ENCODE assay signal across 21 mouse cellular contexts in the genomic region with DNA sequence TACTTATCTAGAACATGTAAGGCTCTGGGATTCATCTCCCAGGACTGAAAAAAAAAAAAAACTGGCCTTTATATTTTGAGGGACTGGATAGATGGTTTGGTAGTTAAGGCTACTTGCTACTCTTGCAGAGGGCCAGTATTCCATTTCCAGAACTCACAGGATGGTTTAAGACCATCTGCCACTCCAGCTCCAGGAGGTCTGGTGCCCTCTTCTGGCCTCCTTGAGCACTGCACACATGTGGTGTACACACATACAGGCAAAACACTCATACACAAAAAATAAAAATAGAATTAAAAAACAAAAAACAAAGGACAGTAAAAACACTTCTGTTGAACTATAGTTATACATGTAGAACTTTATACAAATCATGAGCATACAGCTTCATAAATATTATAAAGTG. TPM values are rescaled to one million over a fixed set of nuclear protein-coding genes. Genes with fewer than 3 reads are reported as not detected.
A peak's percentile ranks its signal among the peaks of the same experiment; 100 is the strongest.
DNase-seq lines count a peak whose midpoint lies in the region; ATAC-seq and TF ChIP-seq lines count a peak whose summit lies in the region.
"Had no signal": no experiment of that assay in that cellular context is flagged by ENCODE, and none has a peak within 500 bp of the region (broad histone marks: within the 10 kb centered on the region; RNA-seq: fewer than 3 reads in every experiment).

No protein-coding gene starts in this region.

- H3K79me2 ChIP-seq in liver, adult 2 months (ENCODE audit: control insufficient read depth, insufficient read depth, low read length) = peaks cover 8% of the 10 kb centered on the region; the same call in 1 of the 2 replicates

- DNase-seq in cerebellum, postnatal 10 days = peak; percentile 52 to 57
- no peak for DNase-seq in cerebellum, adult 18-20 months
- DNase-seq in liver, adult 2 months (ENCODE audit: extremely low read depth, low read depth, low spot score) = no peak
- DNase-seq in liver = no peak
- DNase-seq in 3T3-L1 (ENCODE audit: low read depth, low spot score) = peak; percentile 18
- DNase-seq in R1 (ENCODE audit: low read depth, low spot score) = peak; percentile 82
- no peak for DNase-seq in adrenal gland, postnatal 36 days
- DNase-seq: adrenal gland, adult 8-10 months; cerebellum, postnatal 36 days; heart, adult 11 months; heart, postnatal 10 days; left cerebral cortex, postnatal 4 days; lung, adult 18-20 months; right cerebral cortex, postnatal 14 days; thymus, adult 2 months had no signal

- peaks cover 7% of the 10 kb centered on the region for H3K4me1 ChIP-seq in liver, adult 2 months (ENCODE audit: control insufficient read depth, insufficient read depth, low read length)

- H3K36me3 ChIP-seq in liver, adult 2 months (ENCODE audit: control insufficient read depth, insufficient read depth, low read length) = no peaks in the 10 kb centered on the region
- H3K36me3 ChIP-seq: embryonic facial prominence, embryonic 12.5 days had no signal

- no peak for TF ChIP-seq POLR2A in liver, adult 2 months (IDR thresholded peaks at IDR 0.05; ENCODE audit: extremely low read depth, insufficient read depth, low read length)

- no peak overlapping the region for H3K4me3 ChIP-seq in liver, adult 2 months (ENCODE audit: insufficient read depth, low read depth, low read length)
- H3K4me3 ChIP-seq: embryonic facial prominence, embryonic 12.5 days; myocyte had no signal

- H3K27ac ChIP-seq in liver, adult 2 months (replicated peaks; ENCODE audit: insufficient read depth, low read depth, low read length) = no peak overlapping the region
- H3K27ac ChIP-seq: embryonic facial prominence, embryonic 12.5 days had no signal

- H3K9ac ChIP-seq in liver, adult 2 months (ENCODE audit: low read depth, low read length) = no peak overlapping the region
- H3K9ac ChIP-seq: embryonic facial prominence, embryonic 12.5 days had no signal

- no peaks in the 10 kb centered on the region for H3K27me3 ChIP-seq in liver, adult 2 months (ENCODE audit: control insufficient read depth, insufficient read depth, low read length)
- H3K27me3 ChIP-seq: embryonic facial prominence, embryonic 12.5 days had no signal

- ATAC-seq in monocyte, adult 5-6 weeks (replicated peaks; ENCODE audit: insufficient number of reproducible peaks, low FRiP score, low TSS enrichment, poor library complexity, severe bottlenecking) = no peak

- peak; percentile 36; the same call in 1 of the 2 replicates for TF ChIP-seq CTCF in liver, adult 2 months (IDR thresholded peaks at IDR 0.05; ENCODE audit: low read depth, low read length)

RNA-seq across cellular contexts. Expression of a gene that starts 3.3 kb away (rescaled TPM):
- total RNA-seq in liver, adult 2 months (2014; rRNA removed) = 11.4 and 12.6 TPM in 2 replicates
- 18.9 and 19.7 TPM in 2 replicates for polyA plus RNA-seq in liver, adult 2 months (2012; rRNA removed)
- total RNA-seq in adrenal gland, postnatal 36 days (2021) = 10 to 100 TPM; 10.6 to 14.2 TPM
- total RNA-seq in monocyte, adult 5-6 weeks (2017) = 7.1 to 16.8 TPM (median 11.4 TPM) in 3 replicates

RNA-seq across cellular contexts. Expression of a gene that starts 23.7 kb away (rescaled TPM):
- total RNA-seq in liver, adult 2 months (2014; rRNA removed) = not detected in 2 replicates
- polyA plus RNA-seq in liver, adult 2 months (2012; rRNA removed) = not detected in 2 replicates
- not detected for total RNA-seq in adrenal gland, postnatal 36 days (2021)
- total RNA-seq in monocyte, adult 5-6 weeks (2017) = not detected in 3 replicates
- total RNA-seq: adrenal gland, adult 8-10 months; heart, postnatal 10 days; layer of hippocampus, postnatal 10 days; left cerebral cortex, postnatal 4 days had no signal
- polyA plus RNA-seq: C2C12; forebrain, embryonic 11.5 days; myocyte; thymus, adult 2 months had no signal

RNA-seq across cellular contexts. Expression of a gene that starts 26.9 kb away (rescaled TPM):
- 0.09 and 0.27 TPM in 2 replicates for total RNA-seq in liver, adult 2 months (2014; rRNA removed)
- 0.12 TPM in 1 of 2 replicates, not detected in the other for polyA plus RNA-seq in liver, adult 2 months (2012; rRNA removed)
- total RNA-seq in adrenal gland, postnatal 36 days (2021) = under 1 TPM; 0.72 to 0.99 TPM
- total RNA-seq in monocyte, adult 5-6 weeks (2017) = 1.2 TPM in 1 of 3 replicates, not detected in the others

RNA-seq across cellular contexts. Expression of a gene that starts 27.1 kb away (rescaled TPM):
- total RNA-seq in liver, adult 2 months (2014; rRNA removed) = 87.4 and 112 TPM in 2 replicates
- polyA plus RNA-seq in liver, adult 2 months (2012; rRNA removed) = 68.7 and 74.6 TPM in 2 replicates
- total RNA-seq in adrenal gland, postnatal 36 days (2021) = 10 to 100 TPM; 65.6 to 90.4 TPM
- 13.2 to 23.6 TPM (median 19.1 TPM) in 3 replicates for total RNA-seq in monocyte, adult 5-6 weeks (2017)

RNA-seq across cellular contexts. Expression of a gene that starts 51.1 kb away (rescaled TPM):
- 40.6 and 46.3 TPM in 2 replicates for total RNA-seq in liver, adult 2 months (2014; rRNA removed)
- 41.2 and 43.8 TPM in 2 replicates for polyA plus RNA-seq in liver, adult 2 months (2012; rRNA removed)
- total RNA-seq in adrenal gland, postnatal 36 days (2021) = 100 to 1,000 TPM; 117 to 141 TPM
- total RNA-seq in monocyte, adult 5-6 weeks (2017) = 61.6 to 80.3 TPM (median 69.2 TPM) in 3 replicates

Comparison
In these comparisons a context has a peak if more than half of its experiments do, and no peak if none do; other contexts are left out.
1. DNase-seq: peak in cerebellum, postnatal 10 days (2 of 2), 3T3-L1 (single experiment) and R1 (single experiment); none in cerebellum, adult 18-20 months (0 of 2), liver, adult 2 months (single experiment), liver (single experiment) and adrenal gland, postnatal 36 days (0 of 2).